Mouse (Mus musculus) gastrocnemius, adult 2 months (tissue): ENCODE data around the gene Sh3rf1. TPM values are rescaled to one million over a fixed set of nuclear protein-coding genes. Genes with fewer than 3 reads are reported as not detected.
A peak's percentile ranks its signal among the peaks of the same experiment; 100 is the strongest.

Experiments used
- DNase-seq: peaks from one replicate; pipeline ENCODE4 v3.0.0; 2022
- H3K27ac ChIP-seq: fragments of 200-600 bp; 2 replicates; pipeline ENCODE4 v1.8.1; 2022; ENCODE audit warnings: mild to moderate bottlenecking
- H3K4me3 ChIP-seq: fragments of 200-600 bp; 2 replicates; pipeline ENCODE4 v1.8.1; 2022; ENCODE audit warnings: mild to moderate bottlenecking, moderate library complexity
- CTCF ChIP-seq: fragments of 200-600 bp; IDR thresholded peaks from 2 replicates; pipeline ENCODE4 v1.8.1; 2022; ENCODE audit warnings: antibody characterized with exemption, mild to moderate bottlenecking, moderate library complexity
- intact Hi-C: fragments of 180-260 bp; cut with DNase I; formaldehyde crosslinking; loops from one replicate; pipeline ENCODE4 v1.15.1; 2025
- total RNA-seq, 2 experiments: library from RNA; stranded (reverse); gene quantifications; 2 replicates each; pipeline ENCODE4 v1.2.3; 2021

The Sh3rf1 gene
- total RNA-seq, 2 experiments from 2014 or later: 1.2 to 1.8 TPM

- intact Hi-C loops: no loop called here
- no peak for DNase-seq
- H3K27ac ChIP-seq: no peak overlapping the region
- no peak for TF ChIP-seq CTCF
- H3K4me3 ChIP-seq: no peak overlapping the region
Measured at GRCm38 (mm10) chr8:61286394-61286793, 62.7 kb downstream of the Sh3rf1 start.

- H3K4me3 ChIP-seq: no peak overlapping the region
- DNase-seq: no peak
- H3K27ac ChIP-seq: no peak overlapping the region
- TF ChIP-seq CTCF: no peak
- intact Hi-C loops: no loop called here
Measured at GRCm38 (mm10) chr8:61286795-61287385, 63.2 kb downstream of the Sh3rf1 start.

GRCm38 (mm10) chr8:61288006-61288566, 64.4 kb downstream of the Sh3rf1 start:
- no peak for TF ChIP-seq CTCF
- Histone ChIP-seq H3K27ac (peak overlapping the region; percentile 60), H3K4me3 (no peak overlapping the region)
- DNase-seq: no peak
- intact Hi-C loops: no loop called here

GRCm38 (mm10) chr8:61288676-61289075, 65.0 kb downstream of the Sh3rf1 start:
- TF ChIP-seq CTCF: no peak

DNA sequence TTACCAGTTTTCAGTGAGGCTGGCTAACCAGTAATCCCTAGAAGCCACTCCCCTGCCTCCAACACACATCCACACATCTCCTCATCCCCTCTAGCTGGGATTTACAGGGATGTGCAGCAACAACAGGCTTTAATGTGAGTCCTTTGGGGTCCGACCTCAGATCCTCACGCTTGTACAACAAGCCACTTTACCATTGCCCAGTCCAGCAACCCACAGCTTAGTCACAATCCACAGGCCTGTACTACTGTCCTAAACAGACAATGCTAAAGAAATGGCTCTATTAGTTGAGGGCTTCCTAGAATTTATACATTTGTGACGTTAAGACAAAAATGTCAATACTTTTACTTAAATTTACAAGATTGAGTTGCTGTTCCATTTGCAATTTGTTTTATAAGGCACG, 71.4 kb downstream of the Sh3rf1 start:
- no peak for TF ChIP-seq CTCF
- intact Hi-C loops: no loop called here
- H3K27ac ChIP-seq: no peak overlapping the region
- no peak for DNase-seq
- no peak overlapping the region for H3K4me3 ChIP-seq

More at GRCm38 (mm10) chr8:61288676-61289075, 65.0 kb downstream of the Sh3rf1 start:
- Histone ChIP-seq H3K4me3 (peak overlapping the region; percentile 32), H3K27ac (peak overlapping the region; percentile 60)
- intact Hi-C loops: no loop called here
- DNase-seq: no peak

- Histone ChIP-seq H3K27ac (no peak overlapping the region), H3K4me3 (no peak overlapping the region)
- no peak for TF ChIP-seq CTCF
- DNase-seq: no peak
- intact Hi-C loops: no loop called here
Measured at GRCm38 (mm10) chr8:61295441-61295840, 71.8 kb downstream of the Sh3rf1 start.

GRCm38 (mm10) chr8:61298828-61299227, 75.2 kb downstream of the Sh3rf1 start:
- no peak for DNase-seq
- TF ChIP-seq CTCF: no peak
- intact Hi-C loops: no loop called here
- Histone ChIP-seq H3K4me3 (no peak overlapping the region), H3K27ac (no peak overlapping the region)

- no peak for TF ChIP-seq CTCF
- no peak for DNase-seq
- Histone ChIP-seq H3K4me3 (no peak overlapping the region), H3K27ac (no peak overlapping the region)
- intact Hi-C loops: no loop called here
Measured at GRCm38 (mm10) chr8:61301298-61302028, 77.8 kb downstream of the Sh3rf1 start.

GRCm38 (mm10) chr8:61302029-61302368, 78.3 kb downstream of the Sh3rf1 start:
- no peak for DNase-seq
- no peak for TF ChIP-seq CTCF
- intact Hi-C loops: no loop called here
- Histone ChIP-seq H3K27ac (no peak overlapping the region), H3K4me3 (no peak overlapping the region)

- TF ChIP-seq CTCF: no peak
- DNase-seq: no peak
- Histone ChIP-seq H3K27ac (no peak overlapping the region), H3K4me3 (no peak overlapping the region)
- intact Hi-C loops: no loop called here
Measured at GRCm38 (mm10) chr8:61305451-61306070, 81.9 kb downstream of the Sh3rf1 start.

DNA sequence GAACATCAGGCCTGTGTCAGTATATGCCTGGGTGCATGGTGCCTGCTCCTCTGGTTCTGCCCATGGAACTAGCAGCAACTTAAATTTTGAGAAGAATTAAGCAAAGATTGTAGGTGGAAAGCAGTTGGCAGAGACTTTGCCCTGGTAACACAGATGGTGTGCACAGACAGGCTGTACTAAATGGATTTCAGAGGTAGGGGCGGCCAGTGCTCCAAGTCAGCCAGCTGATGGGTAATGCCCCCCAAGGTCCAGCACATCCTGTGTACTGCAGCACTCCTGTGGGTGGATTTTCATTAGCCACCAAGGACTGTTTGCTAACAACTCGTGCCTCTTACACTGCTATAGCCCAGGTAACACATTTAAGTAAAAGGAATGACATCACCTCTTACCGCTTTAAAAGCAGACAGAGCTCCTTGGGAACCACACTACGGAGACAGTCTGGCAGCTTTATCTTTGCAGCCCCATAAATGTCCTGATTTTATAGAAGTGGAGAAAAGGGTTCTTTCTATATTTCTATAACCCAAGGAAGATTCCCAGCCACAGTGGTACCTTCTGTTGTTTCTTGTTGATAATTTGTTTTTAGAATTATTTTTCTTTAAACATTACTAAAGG, 82.9 kb downstream of the Sh3rf1 start:
- no peak for DNase-seq
- Histone ChIP-seq H3K4me3 (no peak overlapping the region), H3K27ac (no peak overlapping the region)
- intact Hi-C loops: no loop called here
- no peak for TF ChIP-seq CTCF

GRCm38 (mm10) chr8:61308896-61309295, 85.2 kb downstream of the Sh3rf1 start:
- Histone ChIP-seq H3K4me3 (no peak overlapping the region), H3K27ac (no peak overlapping the region)
- intact Hi-C loops: no loop called here
- no peak for TF ChIP-seq CTCF
- DNase-seq: no peak
